Mouse (Mus musculus) spleen, adult 18-20 months (tissue): ENCODE measurements around the gene Limk1.
"Not testable (repeated sequence)": the region's sequence is repeated elsewhere in the genome, so short reads cannot be mapped to it uniquely, and the experiment has no call there.

Experiments
- DNase-seq, 2 experiments: peaks; one replicate each; pipeline ENCODE4 v3.0.0; 2022; ENCODE audit warnings: mixed read lengths in 2 of 2

The Limk1 gene

GRCm38 (mm10) chr5:134675956-134676759 lies 12.2 kb downstream of the Limk1 start:
- peak; percentile 30 to 39 for DNase-seq

- DNase-seq = no peak
Observed at GRCm38 (mm10) chr5:134674977-134675376, 13.4 kb downstream of the Limk1 start.

GRCm38 (mm10) chr5:134672611-134673010 lies 15.8 kb downstream of the Limk1 start:
- no peak for DNase-seq

- no peak for DNase-seq
Observed at GRCm38 (mm10) chr5:134672198-134672516, 16.2 kb downstream of the Limk1 start.

GRCm38 (mm10) chr5:134671335-134672197 lies 16.8 kb downstream of the Limk1 start:
- DNase-seq = no peak

- no peak for DNase-seq
Observed at GRCm38 (mm10) chr5:134669001-134669708, 19.2 kb downstream of the Limk1 start.

- no peak for DNase-seq
Observed at GRCm38 (mm10) chr5:134668495-134668894, 19.9 kb downstream of the Limk1 start.

GRCm38 (mm10) chr5:134656708-134657107 lies 31.7 kb downstream of the Limk1 start:
- no peak for DNase-seq

GRCm38 (mm10) chr5:134652015-134652414 lies 36.4 kb downstream of the Limk1 start:
- no peak for DNase-seq

- DNase-seq = peak; percentile 38 to 67
Observed at GRCm38 (mm10) chr5:134650926-134651325, 37.5 kb downstream of the Limk1 start.

- not testable (repeated sequence) for DNase-seq
Observed at GRCm38 (mm10) chr5:134648976-134649375, 39.4 kb downstream of the Limk1 start.

GRCm38 (mm10) chr5:134647394-134647793 lies 41.0 kb downstream of the Limk1 start:
- DNase-seq = no peak

GRCm38 (mm10) chr5:134646461-134646860 lies 41.9 kb downstream of the Limk1 start:
- no peak for DNase-seq

GRCm38 (mm10) chr5:134644643-134645118 lies 43.7 kb downstream of the Limk1 start:
- no peak for DNase-seq

GRCm38 (mm10) chr5:134644121-134644520 lies 44.3 kb downstream of the Limk1 start:
- no peak for DNase-seq

- no peak for DNase-seq
Observed at GRCm38 (mm10) chr5:134640371-134640770, 48.0 kb downstream of the Limk1 start.

- peak; percentile 96 to 98 for DNase-seq
Observed at GRCm38 (mm10) chr5:134639269-134639682, 49.1 kb downstream of the Limk1 start, which contains the start of gene Eif4h. TSS of gene Eif4h (minus strand) at chr5:134639490.

GRCm38 (mm10) chr5:134638461-134639268 lies 49.7 kb downstream of the Limk1 start:
- no peak for DNase-seq

GRCm38 (mm10) chr5:134637820-134638367 lies 50.5 kb downstream of the Limk1 start:
- DNase-seq = no peak

- no peak for DNase-seq
Observed at GRCm38 (mm10) chr5:134632841-134633240, 55.6 kb downstream of the Limk1 start.

GRCm38 (mm10) chr5:134630835-134631234 lies 57.6 kb downstream of the Limk1 start:
- DNase-seq = no peak

GRCm38 (mm10) chr5:134629508-134629907 lies 58.9 kb downstream of the Limk1 start:
- no peak for DNase-seq
